ENCODE assay signal across 25 mouse cellular contexts in genomic region chr4:8429771-8430170, GRCm38 (mm10).
"Had no signal": no experiment of that assay in that cellular context is flagged by ENCODE, and none has a peak within 500 bp of the region (broad histone marks: within the 10 kb centered on the region; RNA-seq: fewer than 3 reads in every experiment).

No protein-coding gene starts in this region.

- H3K9ac ChIP-seq: heart, embryonic 13.5 days; heart, embryonic 15.5 days; hindbrain, embryonic 12.5 days; hindbrain, embryonic 14.5 days; intestine, embryonic 15.5 days; limb, embryonic 12.5 days; liver, embryonic 13.5 days had no signal

- H3K27me3 ChIP-seq: heart, embryonic 13.5 days; heart, embryonic 15.5 days; hindbrain, embryonic 12.5 days; intestine, embryonic 15.5 days; liver, embryonic 13.5 days had no signal

- H3K27ac ChIP-seq: heart, adult 2 months; heart, embryonic 13.5 days; heart, embryonic 15.5 days; hindbrain, embryonic 10.5 days; hindbrain, embryonic 12.5 days; hindbrain, embryonic 14.5 days; intestine, embryonic 15.5 days; layer of hippocampus, adult 2 months; left cerebral cortex, adult 2 months; limb, embryonic 10.5 days; limb, embryonic 12.5 days; liver, embryonic 13.5 days had no signal

- H3K4me3 ChIP-seq: heart, adult 2 months; heart, embryonic 13.5 days; heart, embryonic 15.5 days; hindbrain, embryonic 10.5 days; hindbrain, embryonic 12.5 days; intestine, embryonic 15.5 days; layer of hippocampus, adult 2 months; left cerebral cortex, adult 2 months; limb, embryonic 10.5 days; limb, embryonic 12.5 days; liver, embryonic 13.5 days had no signal

- H3K4me2 ChIP-seq: heart, embryonic 13.5 days; heart, embryonic 15.5 days; hindbrain, embryonic 12.5 days; hindbrain, embryonic 14.5 days; intestine, embryonic 15.5 days; limb, embryonic 12.5 days; liver, embryonic 11.5 days; liver, embryonic 13.5 days had no signal

- H3K9me3 ChIP-seq: heart, embryonic 13.5 days; heart, embryonic 15.5 days; hindbrain, embryonic 10.5 days; hindbrain, embryonic 12.5 days; intestine, embryonic 15.5 days; limb, embryonic 10.5 days; limb, embryonic 12.5 days; liver, embryonic 13.5 days had no signal

- DNase-seq: gastrocnemius, postnatal 10 days; gastrocnemius, postnatal 25 days; heart, adult 2 months; heart, postnatal 4 days; kidney, adult 2 months; kidney, adult 9 months; kidney, postnatal 10 days; kidney, postnatal 25 days; kidney, postnatal 4 days; liver; liver, embryonic 13.5 days had no signal

- H3K4me1 ChIP-seq: intestine, embryonic 15.5 days; limb, embryonic 12.5 days; liver, embryonic 13.5 days had no signal

- ATAC-seq: hindbrain, embryonic 16.5 days; inflammation-experienced regulatory T-cells, adult 6 months; intestine, postnatal 0 days had no signal

- H3K36me3 ChIP-seq: heart, embryonic 13.5 days; heart, embryonic 15.5 days; hindbrain, embryonic 10.5 days; hindbrain, embryonic 12.5 days; intestine, embryonic 15.5 days; limb, embryonic 10.5 days; limb, embryonic 12.5 days; liver, embryonic 13.5 days had no signal
